Mouse (Mus musculus): ENCODE results near the gene Mst1.

The Mst1 gene

GRCm38 (mm10) chr9:108057262-108057562 lies 23.0 kb upstream of the Mst1 start:
- DNase-seq (ENCODE audit: low spot score): no peak

- DNase-seq (ENCODE audit: low spot score): no peak
These were observed 21.9 kb upstream of the Mst1 start for GRCm38 (mm10) chr9:108058291-108058690.

- DNase-seq (ENCODE audit: low spot score): no peak
These were observed 18.1 kb upstream of the Mst1 start for GRCm38 (mm10) chr9:108062142-108062541.

- DNase-seq (ENCODE audit: low spot score): no peak
These were observed 16.9 kb upstream of the Mst1 start for GRCm38 (mm10) chr9:108063361-108063760.

GRCm38 (mm10) chr9:108065491-108066011 lies 14.7 kb upstream of the Mst1 start:
- DNase-seq (ENCODE audit: low spot score): no peak

- no peak for DNase-seq (ENCODE audit: low spot score)
These were observed 13.0 kb upstream of the Mst1 start for GRCm38 (mm10) chr9:108067199-108067598.

GRCm38 (mm10) chr9:108067900-108068299 lies 12.3 kb upstream of the Mst1 start:
- peak; percentile 50 for DNase-seq (ENCODE audit: low spot score)

- no peak for DNase-seq (ENCODE audit: low spot score)
These were observed 11.2 kb upstream of the Mst1 start for GRCm38 (mm10) chr9:108069007-108069406.

- DNase-seq (ENCODE audit: low spot score): no peak
These were observed 10.7 kb upstream of the Mst1 start for GRCm38 (mm10) chr9:108069529-108069928.

- no peak for DNase-seq (ENCODE audit: low spot score)
These were observed 8.4 kb upstream of the Mst1 start for GRCm38 (mm10) chr9:108071801-108072200.

- no peak for DNase-seq (ENCODE audit: low spot score)
These were observed 7.7 kb upstream of the Mst1 start for GRCm38 (mm10) chr9:108072481-108072924.

- no peak for DNase-seq (ENCODE audit: low spot score)
These were observed 6.9 kb upstream of the Mst1 start for GRCm38 (mm10) chr9:108073141-108073930.

- DNase-seq (ENCODE audit: low spot score): no peak
These were observed 2.3 kb downstream of the Mst1 start for GRCm38 (mm10) chr9:108082549-108082948.

- no peak for DNase-seq (ENCODE audit: low spot score)
These were observed 2.8 kb downstream of the Mst1 start, which contains the start of gene Rnf123 for GRCm38 (mm10) chr9:108082988-108083431. Gene Rnf123 (minus strand): TSS chr9:108083346.

- no peak for DNase-seq (ENCODE audit: low spot score)
These were observed 3.3 kb downstream of the Mst1 start for GRCm38 (mm10) chr9:108083561-108083960.

GRCm38 (mm10) chr9:108085261-108085660 lies 5.0 kb downstream of the Mst1 start:
- no peak for DNase-seq (ENCODE audit: low spot score)

GRCm38 (mm10) chr9:108090611-108091120 lies 10.4 kb downstream of the Mst1 start:
- no peak for DNase-seq (ENCODE audit: low spot score)

GRCm38 (mm10) chr9:108093586-108093985 lies 13.3 kb downstream of the Mst1 start:
- DNase-seq (ENCODE audit: low spot score): no peak

GRCm38 (mm10) chr9:108094184-108094941 lies 14.1 kb downstream of the Mst1 start, which contains the start of gene Apeh:
Gene Apeh (minus strand): TSS chr9:108094606.
- peak; percentile 80 for DNase-seq (ENCODE audit: low spot score)

- DNase-seq (ENCODE audit: low spot score): no peak
These were observed 14.8 kb downstream of the Mst1 start for GRCm38 (mm10) chr9:108094998-108095411.

GRCm38 (mm10) chr9:108095518-108095917 lies 15.3 kb downstream of the Mst1 start:
- DNase-seq (ENCODE audit: low spot score): no peak

- DNase-seq (ENCODE audit: low spot score): no peak
These were observed 15.9 kb downstream of the Mst1 start for GRCm38 (mm10) chr9:108095949-108096712.

Measured in urinary bladder, postnatal 10 days (tissue).